ENCODE assay signal across 10 mouse cellular contexts in the genomic region with DNA sequence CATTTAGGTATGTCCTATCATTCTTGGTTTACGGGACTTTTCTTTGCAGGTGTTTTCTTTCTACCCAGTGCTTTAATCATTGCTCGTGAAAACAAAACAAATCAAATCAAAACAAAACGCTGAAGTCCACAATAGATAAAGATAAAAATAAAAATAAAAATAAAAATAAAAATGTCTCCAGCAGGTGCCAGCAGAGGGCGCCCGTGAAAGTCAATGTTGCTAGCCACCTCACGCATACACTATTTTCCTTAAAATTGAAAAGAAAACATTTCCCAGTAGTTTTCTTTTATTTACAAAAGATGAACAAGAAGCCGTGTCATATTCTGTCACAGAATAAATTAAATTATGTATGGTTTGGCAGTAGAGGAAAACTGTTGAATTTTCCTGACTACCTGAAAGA.
DNase-seq lines count a peak whose midpoint lies in the region; ATAC-seq and TF ChIP-seq lines count a peak whose summit lies in the region.
"Had no signal": no experiment of that assay in that cellular context is flagged by ENCODE, and none has a peak within 500 bp of the region (broad histone marks: within the 10 kb centered on the region; RNA-seq: fewer than 3 reads in every experiment).

No protein-coding gene starts in this region.

- H3K27ac ChIP-seq in hindbrain, embryonic 11.5 days (ENCODE audit: low read depth, low read length) = no peak overlapping the region
- H3K27ac ChIP-seq in hindbrain, embryonic 16.5 days (ENCODE audit: low read depth, low read length) = no peak overlapping the region
- H3K27ac ChIP-seq in lung, embryonic 14.5 days (ENCODE audit: low read depth) = no peak overlapping the region
- H3K27ac ChIP-seq: embryonic facial prominence, embryonic 12.5 days; neural tube, embryonic 12.5 days had no signal

- H3K4me1 ChIP-seq in hindbrain, embryonic 11.5 days (replicated peaks; ENCODE audit: control insufficient read depth, insufficient read depth, low read length) = no peaks in the 10 kb centered on the region
- no peaks in the 10 kb centered on the region for H3K4me1 ChIP-seq in hindbrain, embryonic 16.5 days (ENCODE audit: control insufficient read depth, insufficient read depth, low read depth, low read length)
- H3K4me1 ChIP-seq in lung, embryonic 14.5 days (ENCODE audit: insufficient read depth) = no peaks in the 10 kb centered on the region
- peaks cover 8% of the 10 kb centered on the region; the same call in 1 of the 2 replicates for H3K4me1 ChIP-seq in G1E (ENCODE audit: insufficient read depth, low read depth, low read length)
- H3K4me1 ChIP-seq: embryonic facial prominence, embryonic 12.5 days; neural tube, embryonic 12.5 days had no signal

- DNase-seq in hindbrain, embryonic 11.5 days (ENCODE audit: low spot score) = peak; percentile 20
- DNase-seq in lung, embryonic 14.5 days = peak; percentile 40
- no peak for DNase-seq in lung, postnatal 14 days
- no peak for DNase-seq in G1E (ENCODE audit: low spot score)
- no peak for DNase-seq in brain, embryonic 14.5 days (ENCODE audit: low read depth)
- no peak for DNase-seq in spleen, adult 12 weeks (ENCODE audit: low spot score)

- no peaks in the 10 kb centered on the region for H3K27me3 ChIP-seq in hindbrain, embryonic 11.5 days (ENCODE audit: control insufficient read depth, insufficient read depth, low read length)
- no peaks in the 10 kb centered on the region for H3K27me3 ChIP-seq in hindbrain, embryonic 16.5 days (replicated peaks; ENCODE audit: control insufficient read depth, insufficient read depth, low read length)
- no peaks in the 10 kb centered on the region for H3K27me3 ChIP-seq in lung, embryonic 14.5 days (ENCODE audit: insufficient read depth, low read length)
- no peaks in the 10 kb centered on the region for H3K27me3 ChIP-seq in G1E (ENCODE audit: insufficient read depth, low read length)
- H3K27me3 ChIP-seq: embryonic facial prominence, embryonic 12.5 days; neural tube, embryonic 12.5 days had no signal

- 52% methylated on average over 7 of the region's 7 CpGs for WGBS in hindbrain, embryonic 11.5 days
- 48% methylated on average over 7 of the region's 7 CpGs for WGBS in hindbrain, embryonic 16.5 days
- WGBS in lung, embryonic 14.5 days = 35% methylated on average over 7 of the region's 7 CpGs

- no peak overlapping the region for H3K4me3 ChIP-seq in hindbrain, embryonic 11.5 days (ENCODE audit: low read depth, low read length)
- no peak overlapping the region for H3K4me3 ChIP-seq in hindbrain, embryonic 16.5 days (ENCODE audit: low read length)
- no peak overlapping the region for H3K4me3 ChIP-seq in lung, embryonic 14.5 days (ENCODE audit: low read depth, low read length)
- H3K4me3 ChIP-seq in G1E (ENCODE audit: low read depth, low read length) = no peak overlapping the region
- H3K4me3 ChIP-seq: embryonic facial prominence, embryonic 12.5 days; neural tube, embryonic 12.5 days had no signal

- no peak for TF ChIP-seq POLR2A in brain, embryonic 14.5 days (IDR thresholded peaks at IDR 0.05; ENCODE audit: borderline replicate concordance, extremely low read depth, insufficient read depth, insufficient read length, poor library complexity, severe bottlenecking)

- no peaks in the 10 kb centered on the region for H3K9me3 ChIP-seq in hindbrain, embryonic 11.5 days (ENCODE audit: control insufficient read depth, low read length)
- H3K9me3 ChIP-seq in hindbrain, embryonic 16.5 days (ENCODE audit: control insufficient read depth, low read length) = no peaks in the 10 kb centered on the region
- H3K9me3 ChIP-seq in lung, embryonic 14.5 days (ENCODE audit: low read depth, low read length) = no peaks in the 10 kb centered on the region
- no peaks in the 10 kb centered on the region for H3K9me3 ChIP-seq in G1E (replicated peaks)
- H3K9me3 ChIP-seq: embryonic facial prominence, embryonic 12.5 days; neural tube, embryonic 12.5 days had no signal

- H3K9ac ChIP-seq in hindbrain, embryonic 11.5 days (ENCODE audit: low read depth, low read length) = no peak overlapping the region
- H3K9ac ChIP-seq in hindbrain, embryonic 16.5 days (ENCODE audit: low read depth, low read length) = no peak overlapping the region
- H3K9ac ChIP-seq in lung, embryonic 14.5 days = no peak overlapping the region
- H3K9ac ChIP-seq: embryonic facial prominence, embryonic 12.5 days; neural tube, embryonic 12.5 days had no signal

- peak; percentile 51 for TF ChIP-seq CTCF in lung, embryonic 14.5 days (IDR thresholded peaks at IDR 0.05; ENCODE audit: low read depth)
- TF ChIP-seq CTCF in G1E (IDR thresholded peaks at IDR 0.05; ENCODE audit: low read depth, low read length) = 0 out of 2 replicates have a peak, but pooled peaks have one; percentile 16
- TF ChIP-seq CTCF in brain, embryonic 14.5 days (IDR thresholded peaks at IDR 0.05; ENCODE audit: borderline replicate concordance, extremely low read depth, insufficient read depth, insufficient read length) = peak; percentile 46; the same call in 1 of the 2 replicates

- no peak overlapping the region for H3K4me2 ChIP-seq in hindbrain, embryonic 11.5 days (replicated peaks; ENCODE audit: low read depth, low read length)
- no peak overlapping the region for H3K4me2 ChIP-seq in hindbrain, embryonic 16.5 days (ENCODE audit: low read length)
- no peak overlapping the region for H3K4me2 ChIP-seq in lung, embryonic 14.5 days
- H3K4me2 ChIP-seq: embryonic facial prominence, embryonic 12.5 days; neural tube, embryonic 12.5 days had no signal

- no peak for ATAC-seq in hindbrain, embryonic 11.5 days (ENCODE audit: low FRiP score)
- ATAC-seq in hindbrain, embryonic 16.5 days = no peak
- no peak for ATAC-seq in lung, embryonic 14.5 days (ENCODE audit: insufficient read depth)
- ATAC-seq in G1E (ENCODE audit: extremely low read depth, insufficient number of reproducible peaks, low FRiP score, poor library complexity, severe bottlenecking) = no peak
- ATAC-seq: forebrain, embryonic 14.5 days had no signal

- H3K36me3 ChIP-seq in hindbrain, embryonic 11.5 days (ENCODE audit: control insufficient read depth, insufficient read depth, low read length) = no peaks in the 10 kb centered on the region
- H3K36me3 ChIP-seq in hindbrain, embryonic 16.5 days (ENCODE audit: control insufficient read depth, insufficient read depth, low read length) = no peaks in the 10 kb centered on the region
- no peaks in the 10 kb centered on the region for H3K36me3 ChIP-seq in lung, embryonic 14.5 days (ENCODE audit: insufficient read depth)
- no peaks in the 10 kb centered on the region for H3K36me3 ChIP-seq in G1E (replicated peaks)
- H3K36me3 ChIP-seq: embryonic facial prominence, embryonic 12.5 days; neural tube, embryonic 12.5 days had no signal

Comparison
In these comparisons a context has a peak if more than half of its experiments do, and no peak if none do; other contexts are left out.
1. DNase-seq: peak in hindbrain, embryonic 11.5 days (single experiment) and lung, embryonic 14.5 days (single experiment); none in lung, postnatal 14 days (single experiment), G1E (single experiment), brain, embryonic 14.5 days (single experiment) and spleen, adult 12 weeks (single experiment).
2. Peak in every context shown above with its lines, with median percentiles within 50 percentile points of each other: CTCF ChIP-seq.